Mouse (Mus musculus) kidney, adult 2 months (tissue): ENCODE data around the gene Dmrtb1.
A peak's percentile ranks its signal among the peaks of the same experiment; 100 is the strongest.

Experiments
- CTCF ChIP-seq: fragments of 200-500 bp; conservative IDR thresholded peaks from 2 replicates; pipeline ENCODE4 v1.5.1; 2011; ENCODE audit warnings: low read depth, mild to moderate bottlenecking, control low read depth, low read length, moderate library complexity, mixed read lengths; ENCODE audit not compliant: insufficient read depth, insufficient read length
- POLR2A ChIP-seq: fragments of 200-500 bp; IDR thresholded peaks from one replicate; pipeline ENCODE4 v1.6.1; 2011; ENCODE audit warnings: low read depth, low read length, control low read depth

DNA sequence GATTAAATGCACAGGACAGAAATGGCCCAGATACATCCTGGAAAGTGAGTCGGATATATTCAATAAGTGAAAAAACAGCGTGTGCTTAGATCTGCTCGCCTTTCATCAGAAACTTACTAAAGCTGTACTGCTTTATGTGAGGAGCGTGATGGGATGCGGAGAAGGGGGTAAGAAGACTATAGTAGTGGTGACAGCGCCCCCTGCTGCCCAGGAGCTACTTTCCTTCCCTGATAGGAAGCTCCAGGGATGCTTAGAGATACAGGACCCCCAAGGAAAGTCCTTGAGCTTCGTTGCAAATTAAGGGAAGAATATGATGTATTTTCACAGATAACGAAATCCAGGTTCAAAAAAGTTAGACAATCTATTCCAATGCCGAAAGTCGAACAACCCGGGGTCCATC, 17.1 kb upstream of the Dmrtb1 start:
- peak; percentile 51 for TF ChIP-seq CTCF
- TF ChIP-seq POLR2A = no peak
